In genomic region chr11:60706076-60706475, GRCm38 (mm10) we compare ENCODE assay signal across 13 mouse cellular contexts. TPM values are rescaled to one million over a fixed set of nuclear protein-coding genes. Genes with fewer than 3 reads are reported as not detected.
A peak's percentile ranks its signal among the peaks of the same experiment; 100 is the strongest.
DNase-seq lines count a peak whose midpoint lies in the region; TF ChIP-seq lines count a peak whose summit lies in the region.
"Had no signal": no experiment of that assay in that cellular context is flagged by ENCODE, and none has a peak within 500 bp of the region (broad histone marks: within the 10 kb centered on the region; RNA-seq: fewer than 3 reads in every experiment).

No protein-coding gene starts in this region.

- no peak overlapping the region for H3K4me3 ChIP-seq in lung, adult 2 months (replicated peaks; ENCODE audit: extremely low read depth, low read depth, low read length)
- H3K4me3 ChIP-seq: heart, embryonic 15.5 days; hindbrain, embryonic 12.5 days; liver, embryonic 13.5 days; neural tube, embryonic 13.5 days had no signal

- TF ChIP-seq CTCF in lung, adult 2 months (IDR thresholded peaks at IDR 0.05; ENCODE audit: insufficient read depth, low read length) = no peak

- WGBS in lung, adult 2 months = 84% methylated on average over 7 of the region's 7 CpGs

- peak; percentile 13 for DNase-seq in cerebellum, adult 9-10 months
- DNase-seq in cerebellum, postnatal 14 days = no peak
- peak; percentile 3 for DNase-seq in kidney, adult 9 months
- DNase-seq in kidney, adult 18-20 months = no peak
- peak; percentile 3 for DNase-seq in lung, adult 2 months
- no peak for DNase-seq in lung, postnatal 25 days (ENCODE audit: low spot score)
- peak; percentile 2 for DNase-seq in urinary bladder, postnatal 25 days (ENCODE audit: low spot score)
- DNase-seq in urinary bladder, postnatal 4 days (ENCODE audit: low spot score in 2 of 2) = no peak
- DNase-seq: B cell, adult 2 months; liver, embryonic 13.5 days had no signal

- peaks cover 15% of the 10 kb centered on the region for H3K4me1 ChIP-seq in lung, adult 2 months (ENCODE audit: control insufficient read depth, insufficient read depth, low read length)

- no peak for TF ChIP-seq POLR2A in lung, adult 2 months (IDR thresholded peaks at IDR 0.05; ENCODE audit: borderline replicate concordance, extremely low read depth, low read depth, low read length)

RNA-seq across cellular contexts. Expression of gene Llgl1, which starts 6.6 kb away (rescaled TPM):
- 61.6 and 68.2 TPM in 2 replicates for polyA plus RNA-seq in lung, adult 2 months (2012; rRNA removed)

RNA-seq across cellular contexts. Expression of gene Flii, which starts 21.0 kb away (rescaled TPM):
- 236 and 264 TPM in 2 replicates for polyA plus RNA-seq in lung, adult 2 months (2012; rRNA removed)

RNA-seq across cellular contexts. Expression of gene Mief2, which starts 22.1 kb away (rescaled TPM):
- 22.3 and 25.4 TPM in 2 replicates for polyA plus RNA-seq in lung, adult 2 months (2012; rRNA removed)

Comparison
In these comparisons a context has a peak if more than half of its experiments do, and no peak if none do; other contexts are left out.
1. DNase-seq: peak in cerebellum, adult 9-10 months (single experiment), kidney, adult 9 months (single experiment), lung, adult 2 months (single experiment) and urinary bladder, postnatal 25 days (single experiment); none in cerebellum, postnatal 14 days (0 of 2), kidney, adult 18-20 months (single experiment), lung, postnatal 25 days (single experiment) and urinary bladder, postnatal 4 days (0 of 2).